Mouse (Mus musculus) forebrain, embryonic 16.5 days (tissue): ENCODE results near the gene Nkapd1. TPM values are rescaled to one million over a fixed set of nuclear protein-coding genes. Genes with fewer than 3 reads are reported as not detected.
A peak's percentile ranks its signal among the peaks of the same experiment; 100 is the strongest.

ENCODE experiments used
- ATAC-seq: fragments of 200-750 bp; cut with Nextera tagmentation; 2 replicates; pipeline ENCODE4 v1.8.0; 2017; ENCODE audit warnings: mild to moderate bottlenecking, moderate library complexity
- H3K27ac ChIP-seq: fragments of 300-500 bp; sonication (generic); 2 replicates; pipeline ENCODE4 v1.5.1; 2014; ENCODE audit warnings: low read length, control low read depth
- H3K27me3 ChIP-seq: fragments of 300-500 bp; sonication (generic); replicated peaks from 2 replicates; pipeline ENCODE4 v1.6.1; 2014; ENCODE audit warnings: low read length; ENCODE audit not compliant: control insufficient read depth, insufficient read depth
- H3K36me3 ChIP-seq: fragments of 300-500 bp; sonication (generic); 2 replicates; pipeline ENCODE4 v1.6.1; 2014; ENCODE audit not compliant: control insufficient read depth, insufficient read depth
- H3K4me1 ChIP-seq: fragments of 300-500 bp; sonication (generic); replicated peaks from 2 replicates; pipeline ENCODE4 v1.6.1; 2014; ENCODE audit warnings: low read length; ENCODE audit not compliant: control insufficient read depth, insufficient read depth
- H3K4me2 ChIP-seq: fragments of 300-500 bp; sonication (generic); 2 replicates; pipeline ENCODE4 v1.6.1; 2014; ENCODE audit warnings: mild to moderate bottlenecking, low read length, control low read depth
- H3K4me3 ChIP-seq: fragments of 300-500 bp; sonication (generic); replicated peaks from 2 replicates; pipeline ENCODE4 v1.5.1; 2014; ENCODE audit warnings: mild to moderate bottlenecking, low read length, control low read depth
- H3K9ac ChIP-seq: fragments of 300-500 bp; sonication (generic); replicated peaks from 2 replicates; pipeline ENCODE4 v1.6.1; 2014; ENCODE audit warnings: low read depth, low read length, control low read depth
- H3K9me3 ChIP-seq: fragments of 300-500 bp; sonication (generic); 2 replicates; pipeline ENCODE4 v1.6.1; 2016; ENCODE audit warnings: low read length; ENCODE audit not compliant: control insufficient read depth
- WGBS: fragments of 180-500 bp; shearing (Covaris S2); extraction: QIAGEN DNeasy Blood & Tissue Kit; methylation state at CpG from one replicate; pipeline ENCODE4 v1.1.7; 2014; 5-methylcytosine and 5-hydroxymethylcytosine counted together
- polyA plus RNA-seq: library from polyadenylated mRNA; unstranded; fragments of >200 nt; fragmentation: Nextera tagmentation; extraction: Ambion mirVana; gene quantifications from 2 replicates; pipeline ENCODE4 v1.2.1, GENCODE M21; 2015

The Nkapd1 gene
- 19.7 and 20.6 TPM in 2 replicates for polyA plus RNA-seq

- Histone ChIP-seq H3K4me1 (peaks cover 12% of the 10 kb centered on the region), H3K27ac (peak within 1 kb of the TSS; percentile 96), H3K4me2 (peak within 1 kb of the TSS; percentile 78), H3K9me3 (no peaks in the 10 kb centered on the region), H3K4me3 (peak within 1 kb of the TSS; percentile 100), H3K27me3 (no peaks in the 10 kb centered on the region), H3K9ac (peak within 1 kb of the TSS; percentile 93), H3K36me3 (peaks cover 15% of the 10 kb centered on the region)
- WGBS = under 1% methylated on average over 81 of the region's 81 CpGs
- peak; percentile 96 for ATAC-seq
These were observed at the start of gene Nkapd1, which contains the start of gene Pih1d2 for GRCm38 (mm10) chr9:50616766-50617603. Nkapd1 (minus strand) TSS chr9:50617464. Pih1d2 (plus strand) TSS chr9:50617321.

- Histone ChIP-seq H3K9me3 (no peaks in the 10 kb centered on the region), H3K4me1 (no peaks in the 10 kb centered on the region), H3K27ac (no peak overlapping the region), H3K4me3 (no peak overlapping the region), H3K4me2 (no peak overlapping the region), H3K36me3 (peaks cover 8% of the 10 kb centered on the region), H3K27me3 (no peaks in the 10 kb centered on the region), H3K9ac (no peak overlapping the region)
- WGBS = 88% methylated on average over 6 of the region's 6 CpGs
- ATAC-seq = no peak
These were observed 49.2 kb upstream of the Nkapd1 start for GRCm38 (mm10) chr9:50666442-50666841.

- H3K9ac ChIP-seq = no peak overlapping the region
- no peak overlapping the region for H3K27ac ChIP-seq
- peaks cover 8% of the 10 kb centered on the region for H3K36me3 ChIP-seq
- H3K4me1 ChIP-seq = peaks cover 8% of the 10 kb centered on the region
- no peaks in the 10 kb centered on the region for H3K9me3 ChIP-seq
- WGBS = 75% methylated on average over 5 of the region's 5 CpGs
- no peak overlapping the region for H3K4me2 ChIP-seq
- no peak for ATAC-seq
- no peaks in the 10 kb centered on the region for H3K27me3 ChIP-seq
- no peak overlapping the region for H3K4me3 ChIP-seq
These were observed 47.6 kb upstream of the Nkapd1 start for GRCm38 (mm10) chr9:50664826-50665225.

- H3K27me3 ChIP-seq = no peaks in the 10 kb centered on the region
- H3K9ac ChIP-seq = peak overlapping the region; percentile 54
- peaks cover 17% of the 10 kb centered on the region for H3K4me1 ChIP-seq
- 11% methylated on average over 12 of the region's 12 CpGs for WGBS
- no peak for ATAC-seq
- H3K36me3 ChIP-seq = peaks cover 3% of the 10 kb centered on the region
- no peak overlapping the region for H3K27ac ChIP-seq
- H3K9me3 ChIP-seq = no peaks in the 10 kb centered on the region
- H3K4me3 ChIP-seq = peak overlapping the region; percentile 94
- H3K4me2 ChIP-seq = peak overlapping the region; percentile 87
These were observed 43.2 kb upstream of the Nkapd1 start for GRCm38 (mm10) chr9:50660431-50660830.

- WGBS = under 1% methylated on average over 62 of the region's 63 CpGs
- peak within 1 kb of the TSS; percentile 94 for H3K4me3 ChIP-seq
These were observed 42.3 kb upstream of the Nkapd1 start, which contains the start of gene Dlat for GRCm38 (mm10) chr9:50659392-50660217. Dlat (minus strand) TSS chr9:50659780.

GRCm38 (mm10) chr9:50658941-50659388 is 41.7 kb upstream of the Nkapd1 start:
- peak overlapping the region; percentile 89 for H3K9ac ChIP-seq
- 0% methylated on average over 28 of the region's 28 CpGs for WGBS
- H3K9me3 ChIP-seq = no peaks in the 10 kb centered on the region
- H3K27ac ChIP-seq = peak overlapping the region; percentile 83
- ATAC-seq = no peak
- H3K27me3 ChIP-seq = no peaks in the 10 kb centered on the region
- H3K36me3 ChIP-seq = peaks cover 3% of the 10 kb centered on the region
- H3K4me2 ChIP-seq = peak overlapping the region; percentile 87
- H3K4me1 ChIP-seq = peaks cover 17% of the 10 kb centered on the region
- H3K4me3 ChIP-seq = peak overlapping the region; percentile 94

More at GRCm38 (mm10) chr9:50659392-50660217, 42.3 kb upstream of the Nkapd1 start, which contains the start of gene Dlat:
- peaks cover 17% of the 10 kb centered on the region for H3K4me1 ChIP-seq
- H3K27me3 ChIP-seq = no peaks in the 10 kb centered on the region
- peak; percentile 94 for ATAC-seq
- H3K27ac ChIP-seq = peak within 1 kb of the TSS; percentile 83
- peak within 1 kb of the TSS; percentile 87 for H3K4me2 ChIP-seq
- H3K9me3 ChIP-seq = no peaks in the 10 kb centered on the region
- H3K36me3 ChIP-seq = peaks cover 3% of the 10 kb centered on the region
- H3K9ac ChIP-seq = peak within 1 kb of the TSS; percentile 89

- no peak for ATAC-seq
- WGBS = 25% methylated on average over 5 of the region's 5 CpGs
- Histone ChIP-seq H3K4me2 (peak overlapping the region; percentile 87), H3K9me3 (no peaks in the 10 kb centered on the region), H3K27me3 (no peaks in the 10 kb centered on the region), H3K4me1 (peaks cover 17% of the 10 kb centered on the region), H3K27ac (peak overlapping the region; percentile 83; the same call in 1 of the 2 replicates), H3K9ac (peak overlapping the region; percentile 89), H3K4me3 (peak overlapping the region; percentile 94), H3K36me3 (peaks cover 3% of the 10 kb centered on the region)
These were observed 41.1 kb upstream of the Nkapd1 start for GRCm38 (mm10) chr9:50658391-50658790.

- Histone ChIP-seq H3K9me3 (no peaks in the 10 kb centered on the region), H3K36me3 (peaks cover 39% of the 10 kb centered on the region), H3K27ac (no peak overlapping the region), H3K9ac (no peak overlapping the region), H3K27me3 (no peaks in the 10 kb centered on the region), H3K4me1 (no peaks in the 10 kb centered on the region), H3K4me3 (no peak overlapping the region), H3K4me2 (no peak overlapping the region)
- 96% methylated on average over 10 of the region's 10 CpGs for WGBS
- ATAC-seq = no peak
These were observed 33.2 kb upstream of the Nkapd1 start for GRCm38 (mm10) chr9:50650503-50650902.
